Comparison of ENCODE assay signal across 22 mouse cellular contexts in genomic region chr5:137545596-137545995, GRCm38 (mm10). TPM values are rescaled to one million over a fixed set of nuclear protein-coding genes. Genes with fewer than 3 reads are reported as not detected.
"Had no signal": no experiment of that assay in that cellular context is flagged by ENCODE, and none has a peak within 500 bp of the region (broad histone marks: within the 10 kb centered on the region; RNA-seq: fewer than 3 reads in every experiment).

No protein-coding gene starts in this region.

- H3K4me1 ChIP-seq: lung, embryonic 15.5 days; midbrain, embryonic 10.5 days; midbrain, embryonic 13.5 days; neural tube, embryonic 13.5 days; stomach, embryonic 15.5 days had no signal

- DNase-seq: kidney, postnatal 14 days; layer of hippocampus, postnatal 36 days; lung, adult 18-20 months; lung, postnatal 10 days; lung, postnatal 36 days; retina, postnatal 1 day; right cerebral cortex, postnatal 25 days; spleen, adult 18-20 months; thymus, postnatal 25 days had no signal

- H3K4me2 ChIP-seq: liver, embryonic 11.5 days; lung, embryonic 15.5 days; midbrain, embryonic 13.5 days; neural tube, embryonic 13.5 days; stomach, embryonic 15.5 days had no signal

- H3K27ac ChIP-seq: left cerebral cortex, adult 2 months; liver, embryonic 14.5 days; lung, embryonic 15.5 days; midbrain, embryonic 10.5 days; midbrain, embryonic 13.5 days; neural tube, embryonic 13.5 days; stomach, embryonic 15.5 days had no signal

- H3K9me3 ChIP-seq: lung, embryonic 15.5 days; megakaryocyte, embryonic 14.5 days; midbrain, embryonic 10.5 days; midbrain, embryonic 13.5 days; neural tube, embryonic 13.5 days; stomach, embryonic 15.5 days had no signal

- ATAC-seq: midbrain, embryonic 13.5 days; midbrain, embryonic 16.5 days had no signal

- H3K27me3 ChIP-seq: lung, embryonic 15.5 days; midbrain, embryonic 13.5 days; stomach, embryonic 15.5 days had no signal

- H3K36me3 ChIP-seq: lung, embryonic 15.5 days; midbrain, embryonic 10.5 days; midbrain, embryonic 13.5 days; neural tube, embryonic 13.5 days; stomach, embryonic 15.5 days had no signal

- H3K4me3 ChIP-seq: left cerebral cortex, adult 2 months; lung, embryonic 15.5 days; megakaryocyte, embryonic 14.5 days; midbrain, embryonic 10.5 days; midbrain, embryonic 13.5 days; myocyte; neural tube, embryonic 13.5 days; stomach, embryonic 15.5 days had no signal

- H3K9ac ChIP-seq: liver, embryonic 14.5 days; lung, embryonic 15.5 days; midbrain, embryonic 13.5 days; stomach, embryonic 15.5 days had no signal

RNA-seq across cellular contexts. Expression of gene Actl6b, which starts 7.7 kb away (rescaled TPM):
- polyA plus RNA-seq: limb, embryonic 11.5 days; liver, embryonic 14.5 days; myocyte had no signal

RNA-seq across cellular contexts. Expression of gene Epo, which starts 12.6 kb away (rescaled TPM):
- polyA plus RNA-seq: midbrain, embryonic 13.5 days; midbrain, embryonic 16.5 days; myocyte; neural tube, embryonic 13.5 days; stomach, embryonic 15.5 days; thymus, postnatal 0 days had no signal
